Mouse (Mus musculus) intestine, postnatal 0 days (tissue): Measurements from ENCODE around the gene Myom1. TPM values are rescaled to one million over a fixed set of nuclear protein-coding genes. Genes with fewer than 3 reads are reported as not detected.

Experiments used
- ATAC-seq: fragments of 200-750 bp; cut with Nextera tagmentation; 2 replicates; pipeline ENCODE4 v1.8.0; 2017; ENCODE audit warnings: mild to moderate bottlenecking, moderate TSS enrichment, moderate library complexity
- H3K27ac ChIP-seq: fragments of 300-500 bp; sonication (generic); 2 replicates; pipeline ENCODE4 v1.5.1; 2014; ENCODE audit warnings: mild to moderate bottlenecking, low read depth, low read length, moderate library complexity
- H3K27me3 ChIP-seq: fragments of 300-500 bp; sonication (generic); replicated peaks from 2 replicates; pipeline ENCODE4 v1.6.1; 2014; ENCODE audit warnings: low read length, mixed read lengths; ENCODE audit not compliant: control insufficient read depth, insufficient read depth
- H3K36me3 ChIP-seq: fragments of 300-500 bp; sonication (generic); 2 replicates; pipeline ENCODE4 v1.6.1; 2014; ENCODE audit warnings: mild to moderate bottlenecking, moderate library complexity; ENCODE audit not compliant: control insufficient read depth, insufficient read depth
- H3K4me1 ChIP-seq: fragments of 300-500 bp; sonication (generic); replicated peaks from 2 replicates; pipeline ENCODE4 v1.6.1; 2014; ENCODE audit warnings: antibody characterized with exemption, low read length, mixed read lengths; ENCODE audit not compliant: control insufficient read depth, insufficient read depth
- H3K4me2 ChIP-seq: fragments of 300-500 bp; sonication (generic); replicated peaks from 2 replicates; pipeline ENCODE4 v1.6.1; 2014; ENCODE audit warnings: low read depth, mild to moderate bottlenecking, moderate library complexity
- H3K4me3 ChIP-seq: fragments of 300-500 bp; sonication (generic); 2 replicates; pipeline ENCODE4 v1.5.1; 2014; ENCODE audit warnings: low read depth, low read length
- H3K9ac ChIP-seq: fragments of 300-500 bp; sonication (generic); 2 replicates; pipeline ENCODE4 v1.6.1; 2014; ENCODE audit warnings: mild to moderate bottlenecking, low read depth, low read length
- H3K9me3 ChIP-seq: fragments of 300-500 bp; sonication (generic); 2 replicates; pipeline ENCODE4 v1.6.1; 2016; ENCODE audit warnings: mixed run types; ENCODE audit not compliant: control insufficient read depth
- CTCF ChIP-seq: sonication (generic); IDR thresholded peaks from 2 replicates; pipeline ENCODE4 v1.5.1; 2016; ENCODE audit warnings: low read depth, mild to moderate bottlenecking, control low read depth, antibody characterized with exemption, moderate library complexity
- WGBS: fragments of 180-500 bp; shearing (Covaris S2); extraction: QIAGEN DNeasy Blood & Tissue Kit; methylation state at CpG from one replicate; pipeline ENCODE4 v1.1.7; 2014; 5-methylcytosine and 5-hydroxymethylcytosine counted together
- polyA plus RNA-seq: library from polyadenylated mRNA; unstranded; fragments of >200 nt; fragmentation: Nextera tagmentation; extraction: Ambion mirVana; gene quantifications from 2 replicates; pipeline ENCODE4 v1.2.1, GENCODE M21; 2015

The Myom1 gene
- polyA plus RNA-seq, 1 experiment from 2014 or later: 8.9 TPM

DNA sequence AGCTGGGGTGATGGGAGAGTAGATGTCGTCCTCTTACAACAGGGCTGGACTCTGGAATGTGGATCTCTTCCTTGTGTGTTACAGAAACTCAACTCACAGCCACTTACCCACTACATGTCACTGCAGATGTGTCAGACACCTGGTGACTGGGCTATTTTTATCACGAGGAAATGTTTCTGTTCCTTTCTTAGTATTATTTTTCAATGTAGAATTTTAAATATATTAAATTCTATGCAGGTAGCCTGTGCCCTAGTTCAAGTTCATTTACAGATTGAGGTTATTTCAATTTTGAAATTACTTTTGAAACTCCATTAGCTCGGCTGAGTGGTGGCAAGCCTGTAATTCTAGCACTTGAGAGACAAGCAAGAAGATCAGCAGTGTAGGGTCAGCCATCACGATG is 88.6 kb downstream of the Myom1 start:
- WGBS: 57% methylated on average over 4 of the region's 4 CpGs
- Histone ChIP-seq H3K27ac (peak overlapping the region; percentile 43; the same call in 1 of the 2 replicates), H3K9me3 (no peaks in the 10 kb centered on the region), H3K36me3 (no peaks in the 10 kb centered on the region), H3K4me1 (peaks cover 3% of the 10 kb centered on the region; the same call in 1 of the 2 replicates), H3K4me2 (no peak overlapping the region), H3K27me3 (no peaks in the 10 kb centered on the region), H3K9ac (no peak overlapping the region), H3K4me3 (no peak overlapping the region)
- peak; percentile 11; the same call in 1 of the 2 replicates for ATAC-seq
- no peak for TF ChIP-seq CTCF

DNA sequence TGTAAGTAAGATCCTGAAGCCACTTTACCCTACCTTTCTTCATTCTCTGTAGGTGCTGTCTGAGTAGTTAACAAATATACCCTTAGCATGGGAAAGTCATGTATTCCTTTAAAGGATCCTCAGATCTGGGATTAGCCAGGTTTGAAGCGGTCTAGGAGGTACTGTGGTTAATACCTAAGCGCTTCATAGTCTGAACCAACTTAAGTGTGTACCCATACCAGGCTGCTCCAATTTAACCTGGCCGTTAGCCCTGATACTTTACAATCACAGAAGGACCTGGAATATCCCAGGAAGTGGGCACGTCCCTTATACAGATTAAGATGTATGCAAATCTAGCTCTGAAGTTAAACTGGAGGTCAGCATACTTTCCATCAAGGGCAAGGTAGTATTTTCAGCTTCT is 89.9 kb downstream of the Myom1 start:
- H3K4me2 ChIP-seq: no peak overlapping the region
- H3K9me3 ChIP-seq: no peaks in the 10 kb centered on the region
- H3K4me3 ChIP-seq: no peak overlapping the region
- H3K27ac ChIP-seq: no peak overlapping the region
- 94% methylated on average over 4 of the region's 4 CpGs for WGBS
- no peaks in the 10 kb centered on the region for H3K27me3 ChIP-seq
- H3K9ac ChIP-seq: no peak overlapping the region
- TF ChIP-seq CTCF: no peak
- peaks cover 3% of the 10 kb centered on the region; the same call in 1 of the 2 replicates for H3K4me1 ChIP-seq
- H3K36me3 ChIP-seq: no peaks in the 10 kb centered on the region
- no peak for ATAC-seq

DNA sequence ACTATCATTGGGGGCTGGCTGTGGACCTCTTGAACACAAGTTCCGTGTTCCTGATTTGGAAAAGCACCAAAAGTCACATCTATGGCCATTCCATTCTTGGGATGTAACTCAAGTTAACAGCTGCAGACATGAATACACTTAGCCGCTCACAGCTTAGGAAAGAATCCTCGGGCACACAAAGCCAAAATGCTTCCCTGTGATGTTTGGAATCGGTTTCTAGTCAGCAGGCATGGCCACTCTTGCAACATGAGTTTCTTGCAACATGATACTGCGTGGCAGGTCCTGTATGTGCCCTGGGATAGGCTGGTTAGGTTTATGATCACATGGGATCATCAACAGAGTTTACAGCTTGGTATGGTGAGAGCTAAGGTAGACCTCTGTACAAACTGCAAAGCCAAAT is 91.4 kb downstream of the Myom1 start:
- Histone ChIP-seq H3K4me3 (no peak overlapping the region), H3K27ac (peak overlapping the region; percentile 70), H3K36me3 (no peaks in the 10 kb centered on the region), H3K4me1 (peaks cover 3% of the 10 kb centered on the region; the same call in 1 of the 2 replicates), H3K9me3 (no peaks in the 10 kb centered on the region), H3K27me3 (no peaks in the 10 kb centered on the region), H3K9ac (no peak overlapping the region), H3K4me2 (no peak overlapping the region)
- no peak for TF ChIP-seq CTCF
- peak; percentile 88 for ATAC-seq
- WGBS: 53% methylated on average over 5 of the region's 5 CpGs

DNA sequence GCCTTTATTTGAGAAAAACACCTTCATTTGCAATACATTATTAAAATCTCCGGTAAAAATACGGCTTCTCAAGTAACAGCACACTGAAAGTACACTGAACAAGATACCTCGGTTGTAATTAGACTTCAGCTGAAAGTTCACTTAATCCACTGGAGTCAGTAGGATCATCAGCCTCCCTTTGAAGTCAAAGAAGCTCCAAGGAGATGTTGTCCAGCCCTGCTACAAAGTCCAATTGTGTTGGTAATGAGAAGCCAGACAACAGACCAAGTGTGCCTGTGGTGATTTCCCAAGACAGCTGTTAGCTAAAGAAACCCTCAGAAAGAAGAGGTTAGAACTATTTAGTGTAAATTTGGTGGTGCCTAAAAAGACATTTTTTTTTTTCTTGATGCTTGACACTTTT is 92.0 kb downstream of the Myom1 start:
- peak; percentile 84 for ATAC-seq
- Histone ChIP-seq H3K36me3 (no peaks in the 10 kb centered on the region), H3K4me1 (peaks cover 3% of the 10 kb centered on the region; the same call in 1 of the 2 replicates), H3K9ac (no peak overlapping the region), H3K27me3 (no peaks in the 10 kb centered on the region), H3K4me3 (no peak overlapping the region), H3K9me3 (no peaks in the 10 kb centered on the region), H3K4me2 (no peak overlapping the region), H3K27ac (peak overlapping the region; percentile 70)
- 34% methylated on average over 3 of the region's 3 CpGs for WGBS
- no peak for TF ChIP-seq CTCF

DNA sequence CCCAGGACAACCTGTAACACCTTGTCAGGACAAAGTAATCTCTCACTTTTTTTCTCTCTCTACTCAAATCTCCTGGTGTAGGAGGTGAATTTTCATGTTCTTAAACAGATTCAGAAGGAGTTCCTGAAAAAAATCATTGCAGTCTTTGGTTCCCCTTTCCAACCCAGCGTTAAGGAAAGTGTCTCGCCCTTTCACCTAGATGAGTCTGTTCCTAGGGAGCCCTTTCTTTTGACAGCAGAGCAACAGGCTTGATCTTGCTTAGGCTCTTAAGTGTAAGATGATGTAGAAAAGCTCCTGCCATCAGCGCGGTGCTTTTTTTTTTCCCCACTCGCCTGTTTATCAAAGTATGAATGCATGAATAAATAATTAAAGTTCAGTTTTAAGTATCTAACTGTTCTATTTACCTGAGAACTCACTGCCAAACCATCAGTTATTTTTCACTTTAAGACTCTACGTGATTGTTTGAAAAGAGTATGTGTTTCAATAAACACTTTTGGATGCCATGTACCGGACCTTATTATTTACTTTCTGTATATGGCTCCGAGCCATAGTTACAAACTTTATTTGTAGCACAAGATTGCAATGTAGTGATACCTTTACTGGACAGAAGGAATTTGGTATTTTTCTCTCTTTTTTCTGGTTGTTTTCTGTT is 94.2 kb downstream of the Myom1 start:
- 70% methylated on average over 8 of the region's 8 CpGs for WGBS
- no peak overlapping the region for H3K4me2 ChIP-seq
- 0 out of 2 replicates have a peak, but pooled peaks cover 3% of the 10 kb centered on the region for H3K4me1 ChIP-seq
- H3K36me3 ChIP-seq: no peaks in the 10 kb centered on the region
- ATAC-seq: no peak
- no peak overlapping the region for H3K9ac ChIP-seq
- no peaks in the 10 kb centered on the region for H3K27me3 ChIP-seq
- no peak overlapping the region for H3K4me3 ChIP-seq
- no peaks in the 10 kb centered on the region for H3K9me3 ChIP-seq
- no peak for TF ChIP-seq CTCF
- peak overlapping the region; percentile 58; the same call in 1 of the 2 replicates for H3K27ac ChIP-seq

DNA sequence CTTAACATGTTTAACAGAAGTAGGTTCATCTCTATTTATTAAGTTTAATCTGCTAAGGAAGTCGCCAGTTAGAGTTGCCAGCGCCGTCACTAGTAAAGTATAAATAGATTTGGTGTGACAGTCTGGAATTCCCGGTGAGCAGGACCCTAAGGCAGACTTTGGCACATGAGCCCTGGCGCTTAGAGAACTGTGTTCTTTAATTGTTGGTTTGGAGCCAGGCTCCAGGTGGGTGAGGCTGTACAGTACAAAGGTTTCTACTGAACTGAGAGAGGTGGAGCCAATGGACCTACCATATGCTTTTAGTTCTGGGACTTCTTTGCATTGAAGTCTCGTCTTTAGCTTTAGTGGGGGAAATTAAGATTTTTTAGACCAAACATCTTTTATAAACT is 94.8 kb downstream of the Myom1 start:
- TF ChIP-seq CTCF: no peak
- Histone ChIP-seq H3K36me3 (no peaks in the 10 kb centered on the region), H3K4me2 (no peak overlapping the region), H3K4me3 (no peak overlapping the region), H3K4me1 (0 out of 2 replicates have a peak, but pooled peaks cover 3% of the 10 kb centered on the region), H3K9ac (no peak overlapping the region), H3K27me3 (no peaks in the 10 kb centered on the region), H3K9me3 (no peaks in the 10 kb centered on the region), H3K27ac (peak overlapping the region; percentile 58)
- ATAC-seq: peak; percentile 53
- 29% methylated on average over 6 of the region's 6 CpGs for WGBS
